Mouse (Mus musculus) heart, embryonic 14.5 days (tissue): ENCODE results near the gene Cep295. TPM values are rescaled to one million over a fixed set of nuclear protein-coding genes. Genes with fewer than 3 reads are reported as not detected.
A peak's percentile ranks its signal among the peaks of the same experiment; 100 is the strongest.

Experiments used
- ATAC-seq: fragments of 200-750 bp; cut with Nextera tagmentation; 2 replicates; pipeline ENCODE4 v1.8.0; 2017; ENCODE audit warnings: low read depth, moderate TSS enrichment; ENCODE audit not compliant: insufficient number of reproducible peaks, insufficient read depth, low FRiP score
- H3K27ac ChIP-seq, 2 experiments: fragments of 200-500 bp in 1 of 2; fragments of 300-500 bp in 1 of 2; sonication (generic) in 1 of 2; replicated peaks in 1 of 2; 2 replicates each; pipeline ENCODE4 v1.5.1; 2012 to 2014; ENCODE audit warnings: low read depth in 2 of 2, low read length in 2 of 2, control low read depth in 1 of 2, mild to moderate bottlenecking in 1 of 2, mixed read lengths in 1 of 2; ENCODE audit not compliant: control insufficient read depth in 1 of 2, insufficient read depth in 1 of 2
- H3K27me3 ChIP-seq: fragments of 300-500 bp; sonication (generic); 2 replicates; pipeline ENCODE4 v1.6.1; 2014; ENCODE audit warnings: mild to moderate bottlenecking, low read length, control low read depth; ENCODE audit not compliant: control insufficient read depth, insufficient read depth
- H3K36me3 ChIP-seq: fragments of 300-500 bp; sonication (generic); 2 replicates; pipeline ENCODE4 v1.6.1; 2014; ENCODE audit warnings: mild to moderate bottlenecking, control low read depth, low read length, mixed read lengths; ENCODE audit not compliant: control insufficient read depth, insufficient read depth
- H3K4me1 ChIP-seq, 2 experiments: fragments of 200-500 bp in 1 of 2; fragments of 300-500 bp in 1 of 2; sonication (generic) in 1 of 2; 2 replicates each; pipeline ENCODE4 v1.6.1; 2012 to 2014; ENCODE audit warnings: low read length in 2 of 2, control low read depth in 1 of 2, mixed read lengths in 1 of 2; ENCODE audit not compliant: control insufficient read depth in 2 of 2, insufficient read depth in 2 of 2
- H3K4me2 ChIP-seq: fragments of 300-500 bp; sonication (generic); 2 replicates; pipeline ENCODE4 v1.6.1; 2014; ENCODE audit warnings: mild to moderate bottlenecking, low read length
- H3K4me3 ChIP-seq, 2 experiments: fragments of 200-500 bp in 1 of 2; fragments of 300-500 bp in 1 of 2; sonication (generic) in 1 of 2; 2 replicates each; pipeline ENCODE4 v1.5.1; 2012 to 2014; ENCODE audit warnings: low read length in 2 of 2, mild to moderate bottlenecking in 2 of 2, control low read depth in 1 of 2, low read depth in 1 of 2, moderate library complexity in 1 of 2; ENCODE audit not compliant: control insufficient read depth in 1 of 2, insufficient read depth in 1 of 2
- H3K9ac ChIP-seq: fragments of 300-500 bp; sonication (generic); 2 replicates; pipeline ENCODE4 v1.6.1; 2014; ENCODE audit warnings: mild to moderate bottlenecking, low read length
- H3K9me3 ChIP-seq: fragments of 300-500 bp; sonication (generic); 2 replicates; pipeline ENCODE4 v1.6.1; 2016; ENCODE audit warnings: low read length, control low read depth; ENCODE audit not compliant: control insufficient read depth
- WGBS: fragments of 180-500 bp; shearing (Covaris S2); extraction: QIAGEN DNeasy Blood & Tissue Kit; methylation state at CpG from one replicate; pipeline ENCODE4 v1.1.7; 2014; 5-methylcytosine and 5-hydroxymethylcytosine counted together
- polyA plus RNA-seq: library from polyadenylated mRNA; unstranded; fragments of >200 nt; fragmentation: Nextera tagmentation; extraction: Ambion mirVana; gene quantifications from 2 replicates; pipeline ENCODE4 v1.2.1, GENCODE M21; 2014

The Cep295 gene
- polyA plus RNA-seq, 1 experiment from 2014 or later: 11.9 TPM

DNA sequence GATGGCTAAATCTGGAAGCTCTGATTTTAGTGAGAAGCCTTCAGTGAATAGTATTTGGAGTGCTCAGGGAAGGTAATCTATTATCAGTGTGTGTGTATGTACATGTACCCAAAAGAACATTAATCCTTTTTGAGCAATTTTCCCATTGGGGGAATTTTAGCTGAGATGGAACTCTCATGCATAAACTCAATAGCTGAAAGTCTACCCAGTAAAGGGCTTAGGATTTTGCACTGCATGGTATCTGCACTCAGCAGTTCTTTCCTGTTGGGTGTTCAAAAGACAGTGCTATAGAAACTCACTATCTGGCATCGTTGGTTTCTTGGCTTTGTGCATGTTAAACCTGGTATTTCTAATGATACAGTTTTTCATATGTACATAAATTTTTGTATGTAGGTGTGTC, 43.0 kb downstream of the Cep295 start:
- H3K4me3 ChIP-seq: no peak overlapping the region
- WGBS: 94% methylated on average over 1 of the region's 1 CpGs
- ATAC-seq: no peak
- no peaks in the 10 kb centered on the region for H3K27me3 ChIP-seq
- H3K27ac ChIP-seq: no peak overlapping the region
- H3K36me3 ChIP-seq: peaks cover 80% of the 10 kb centered on the region
- no peaks in the 10 kb centered on the region for H3K4me1 ChIP-seq
- H3K4me2 ChIP-seq: no peak overlapping the region
- no peaks in the 10 kb centered on the region for H3K9me3 ChIP-seq
- no peak overlapping the region for H3K9ac ChIP-seq

- Histone ChIP-seq H3K9ac (no peak overlapping the region), H3K4me3 (no peak overlapping the region), H3K4me2 (no peak overlapping the region), H3K9me3 (no peaks in the 10 kb centered on the region), H3K27me3 (no peaks in the 10 kb centered on the region), H3K4me1 (peaks cover 0 to 6% of the 10 kb centered on the region in 2 experiments; a peak in 1 of 4 replicates), H3K36me3 (peaks cover 90% of the 10 kb centered on the region), H3K27ac (no peak overlapping the region)
- 87% methylated on average over 5 of the region's 5 CpGs for WGBS
- ATAC-seq: no peak
These were observed 44.0 kb downstream of the Cep295 start for GRCm38 (mm10) chr9:15313633-15314032.

DNA sequence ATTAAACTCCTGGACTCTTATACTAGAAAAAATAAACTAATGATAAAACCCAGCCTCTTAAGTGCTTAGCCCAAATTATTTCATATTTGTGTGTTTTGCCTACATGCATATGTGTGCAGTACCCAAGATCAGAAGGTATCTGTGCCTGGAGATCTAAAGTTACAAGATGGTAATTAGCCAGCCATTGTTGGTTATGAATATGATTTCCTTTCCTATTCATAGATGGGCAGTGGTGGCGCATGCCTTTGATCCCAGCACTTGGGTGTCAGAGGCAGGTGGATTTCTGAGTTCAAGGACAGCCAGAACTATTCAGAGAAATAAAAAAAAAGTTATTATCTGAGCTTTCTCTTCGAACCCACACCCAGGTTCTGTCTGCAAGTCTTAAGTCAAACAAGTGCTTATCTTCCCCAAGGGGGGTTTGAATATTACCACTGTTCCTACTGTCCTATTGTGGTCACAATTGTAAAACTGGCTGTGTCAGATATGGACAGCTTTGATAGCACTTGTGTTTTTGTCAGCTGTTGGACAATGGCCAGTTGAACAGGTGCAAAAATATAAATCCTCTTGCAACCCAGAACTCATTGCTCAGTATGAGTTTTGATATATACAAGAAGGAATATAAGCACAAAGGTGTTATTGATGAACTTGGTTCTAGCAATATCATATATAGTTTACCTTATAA, 45.4 kb downstream of the Cep295 start:
- 83% methylated on average over 2 of the region's 2 CpGs for WGBS
- no peak overlapping the region for H3K27ac ChIP-seq
- ATAC-seq: no peak
- H3K4me1 ChIP-seq: peaks cover 0 to 13% of the 10 kb centered on the region in 2 experiments; a peak in 2 of 4 replicates
- no peak overlapping the region for H3K9ac ChIP-seq
- H3K4me3 ChIP-seq: no peak overlapping the region
- no peaks in the 10 kb centered on the region for H3K27me3 ChIP-seq
- no peaks in the 10 kb centered on the region for H3K9me3 ChIP-seq
- no peak overlapping the region for H3K4me2 ChIP-seq
- peaks cover 92% of the 10 kb centered on the region for H3K36me3 ChIP-seq

- no peak for ATAC-seq
- Histone ChIP-seq H3K4me2 (no peak overlapping the region), H3K36me3 (peaks cover 75% of the 10 kb centered on the region), H3K9ac (no peak overlapping the region), H3K27me3 (no peaks in the 10 kb centered on the region), H3K4me1 (peaks cover 0 to 17% of the 10 kb centered on the region in 2 experiments; a peak in 2 of 4 replicates), H3K27ac (no peak overlapping the region), H3K4me3 (no peak overlapping the region), H3K9me3 (no peaks in the 10 kb centered on the region)
- WGBS: 100% methylated on average over 1 of the region's 1 CpGs
These were observed 47.4 kb downstream of the Cep295 start for GRCm38 (mm10) chr9:15310179-15310578.

GRCm38 (mm10) chr9:15309425-15309824, 48.2 kb downstream of the Cep295 start:
- no peak overlapping the region for H3K4me3 ChIP-seq

DNA sequence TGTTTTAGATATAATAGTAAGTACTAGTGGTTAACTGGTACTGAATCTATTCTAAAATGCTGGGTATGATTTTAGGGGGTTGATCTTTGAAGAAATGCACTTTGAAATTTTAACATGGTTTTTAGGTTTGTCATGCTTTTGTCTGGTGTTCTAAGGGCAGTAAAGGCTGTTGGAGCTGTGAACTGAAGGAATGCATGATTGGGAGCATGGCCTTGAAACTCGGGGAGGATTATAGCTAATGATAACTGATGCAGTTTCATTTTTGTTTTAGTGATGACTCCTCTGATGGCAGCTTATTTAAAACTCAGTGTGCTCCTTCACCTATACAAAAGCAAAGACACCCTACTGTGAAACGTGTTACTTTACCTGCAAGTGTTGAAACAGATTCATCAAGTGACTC, 49.3 kb downstream of the Cep295 start:
- ATAC-seq: no peak
- Histone ChIP-seq H3K4me2 (peak overlapping the region; percentile 83), H3K4me1 (peaks cover 0 to 17% of the 10 kb centered on the region in 2 experiments; a peak in 2 of 4 replicates), H3K9me3 (no peaks in the 10 kb centered on the region), H3K4me3 (no peak overlapping the region), H3K36me3 (peaks cover 56% of the 10 kb centered on the region), H3K27me3 (no peaks in the 10 kb centered on the region), H3K27ac (no peak overlapping the region), H3K9ac (0 out of 2 replicates have a peak overlapping the region, but pooled peaks have one; percentile 34)
- WGBS: 53% methylated on average over 2 of the region's 2 CpGs

More at GRCm38 (mm10) chr9:15309425-15309824, 48.2 kb downstream of the Cep295 start:
- Histone ChIP-seq H3K9ac (0 out of 2 replicates have a peak overlapping the region, but pooled peaks have one; percentile 25), H3K27me3 (no peaks in the 10 kb centered on the region), H3K9me3 (no peaks in the 10 kb centered on the region), H3K4me2 (peak overlapping the region; percentile 23), H3K4me1 (peaks cover 0 to 17% of the 10 kb centered on the region in 2 experiments; a peak in 2 of 4 replicates), H3K36me3 (peaks cover 67% of the 10 kb centered on the region), H3K27ac (no peak overlapping the region)
- ATAC-seq: no peak
- WGBS: 77% methylated on average over 4 of the region's 4 CpGs

GRCm38 (mm10) chr9:15307257-15307656, 50.3 kb downstream of the Cep295 start:
- H3K36me3 ChIP-seq: peaks cover 46% of the 10 kb centered on the region
- H3K4me3 ChIP-seq: peak overlapping the region; percentile 84 to 92
- peak overlapping the region in 1 of 2 experiments; percentile 33; a peak in 1 of 4 replicates for H3K27ac ChIP-seq
- no peaks in the 10 kb centered on the region for H3K27me3 ChIP-seq
- ATAC-seq: no peak
- H3K4me2 ChIP-seq: peak overlapping the region; percentile 83
- no peaks in the 10 kb centered on the region for H3K9me3 ChIP-seq
- H3K4me1 ChIP-seq: peaks cover 0 to 17% of the 10 kb centered on the region in 2 experiments; a peak in 2 of 4 replicates
- WGBS: 11% methylated on average over 6 of the region's 6 CpGs
- H3K9ac ChIP-seq: peak overlapping the region; percentile 98
